Mouse (Mus musculus) CD8-positive naive resting alpha-beta T cell, adult 57 days (primary cell): Measurements from ENCODE around the gene Hmgcs2. TPM values are rescaled to one million over a fixed set of nuclear protein-coding genes. Genes with fewer than 3 reads are reported as not detected.

Experiments used
- total RNA-seq: library from RNA; stranded (reverse); gene quantifications from one replicate; pipeline ENCODE4 v1.2.4, GENCODE M21; 2023

The Hmgcs2 gene
- not detected for total RNA-seq

DNA sequence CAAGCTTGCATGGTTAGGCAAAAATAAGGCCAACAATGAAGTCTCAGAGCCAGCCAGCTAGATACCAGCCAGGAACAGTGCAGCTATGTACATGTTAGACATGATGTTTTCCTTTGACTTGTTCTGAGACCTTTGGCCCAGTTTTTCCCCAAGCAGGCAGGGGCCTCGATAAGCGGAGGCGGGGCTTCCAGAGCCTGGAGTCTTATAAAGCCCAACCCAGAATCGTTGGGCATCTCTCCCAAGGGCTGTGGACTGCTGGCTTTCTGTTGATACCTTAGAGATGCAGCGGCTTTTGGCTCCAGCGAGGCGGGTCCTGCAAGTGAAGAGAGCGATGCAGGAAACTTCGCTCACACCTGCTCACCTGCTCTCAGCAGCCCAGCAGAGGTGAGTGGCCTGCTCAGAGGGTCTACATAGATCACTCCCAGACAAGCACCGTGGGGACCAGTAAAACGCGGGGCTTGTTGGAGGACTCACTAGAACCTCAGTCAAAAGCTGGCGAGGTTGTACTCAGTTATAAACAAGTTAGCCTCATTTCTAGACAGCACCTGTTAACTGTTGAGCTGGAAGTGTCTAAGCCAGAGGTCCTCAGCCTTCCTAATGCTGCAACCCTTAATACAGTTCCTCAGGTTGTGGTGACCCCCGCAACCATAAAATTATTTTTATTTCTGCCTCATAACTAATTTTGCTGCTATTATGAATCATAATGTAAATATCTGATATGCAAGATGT, at the start of gene Hmgcs2:
TSS of gene Hmgcs2 (plus strand) at position 232 of the 729 bp plus-strand sequence.

GRCm38 (mm10) chr3:98339706-98340109, 59.5 kb downstream of the Hmgcs2 start, which contains the start of gene Phgdh:
Phgdh (minus strand) TSS chr3:98339990.

Other genes with a start within 250 kb of the Hmgcs2 start
- 1.6 TPM for gene Adam30, start 119.8 kb upstream of the Hmgcs2 start, total RNA-seq
- gene Reg4, start 58.3 kb upstream of the Hmgcs2 start, total RNA-seq = not detected
- 68.2 TPM for gene Phgdh, start 59.6 kb downstream of the Hmgcs2 start, total RNA-seq
- gene Zfp697, start 102.0 kb downstream of the Hmgcs2 start, total RNA-seq = not detected
- not detected for gene Gm4450, start 176.7 kb downstream of the Hmgcs2 start, total RNA-seq
- gene Hsd3b4, start 230.1 kb downstream of the Hmgcs2 start, total RNA-seq = not detected